Mouse (Mus musculus) liver, embryonic 12.5 days (tissue): ENCODE results near the gene Nrxn2. TPM values are rescaled to one million over a fixed set of nuclear protein-coding genes. Genes with fewer than 3 reads are reported as not detected.

Experiments
- ATAC-seq: fragments of 200-750 bp; cut with Nextera tagmentation; 2 replicates; pipeline ENCODE4 v1.8.0; 2017; ENCODE audit warnings: moderate number of reproducible peaks, mild to moderate bottlenecking, moderate library complexity
- H3K27ac ChIP-seq: fragments of 300-500 bp; sonication (generic); 2 replicates; pipeline ENCODE4 v1.5.1; 2016; ENCODE audit warnings: mild to moderate bottlenecking
- H3K27me3 ChIP-seq: fragments of 300-500 bp; sonication (generic); replicated peaks from 2 replicates; pipeline ENCODE4 v1.6.1; 2016; ENCODE audit warnings: mild to moderate bottlenecking, moderate library complexity
- H3K36me3 ChIP-seq: fragments of 300-500 bp; sonication (generic); 2 replicates; pipeline ENCODE4 v1.6.1; 2016; ENCODE audit warnings: mild to moderate bottlenecking, moderate library complexity
- H3K4me1 ChIP-seq: fragments of 300-500 bp; sonication (generic); 2 replicates; pipeline ENCODE4 v1.6.1; 2016
- H3K4me2 ChIP-seq: fragments of 300-500 bp; sonication (generic); 2 replicates; pipeline ENCODE4 v1.6.1; 2016; ENCODE audit warnings: mild to moderate bottlenecking, moderate library complexity
- H3K4me3 ChIP-seq: fragments of 300-500 bp; sonication (generic); 2 replicates; pipeline ENCODE4 v1.5.1; 2016; ENCODE audit warnings: mild to moderate bottlenecking, moderate library complexity
- H3K9ac ChIP-seq: fragments of 300-500 bp; sonication (generic); 2 replicates; pipeline ENCODE4 v1.6.1; 2016; ENCODE audit warnings: mild to moderate bottlenecking, moderate library complexity
- H3K9me3 ChIP-seq: fragments of 300-500 bp; sonication (generic); replicated peaks from 2 replicates; pipeline ENCODE4 v1.6.1; 2016; ENCODE audit warnings: mild to moderate bottlenecking, moderate library complexity
- WGBS: fragments of 180-500 bp; shearing (Covaris S2); methylation state at CpG from one replicate; pipeline ENCODE4 v1.1.7; 2016; ENCODE audit not compliant: insufficient replicate concordance; 5-methylcytosine and 5-hydroxymethylcytosine counted together
- polyA plus RNA-seq: library from polyadenylated mRNA; unstranded; fragments of >200 nt; fragmentation: Nextera tagmentation; extraction: Ambion mirVana; gene quantifications from 2 replicates; pipeline ENCODE4 v1.2.1, GENCODE M21; 2016

Nrxn2 gene
- polyA plus RNA-seq, 1 experiment from 2014 or later = 0.83 TPM

DNA sequence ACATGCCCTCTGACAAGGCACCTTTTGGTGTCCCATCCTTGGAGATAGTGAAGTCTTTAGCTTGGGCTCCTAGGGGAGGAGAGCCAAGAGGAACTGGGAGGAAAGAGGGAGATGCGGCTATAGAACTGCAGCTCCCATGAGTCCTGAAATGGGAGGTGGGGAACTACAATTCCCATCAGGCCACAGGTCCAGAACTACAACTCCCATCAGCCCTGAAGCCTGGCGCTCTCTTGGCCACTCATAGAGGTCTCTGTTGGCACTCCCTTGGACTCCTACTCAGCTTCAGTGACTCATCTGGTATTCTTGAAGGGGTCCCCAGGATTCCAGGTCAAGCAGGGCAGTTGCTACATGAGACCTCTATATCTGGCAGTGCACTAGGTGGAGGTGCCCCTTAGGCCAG lies 101.0 kb downstream of the Nrxn2 start:
- WGBS = 34% methylated on average over 2 of the region's 2 CpGs
- Histone ChIP-seq H3K4me2 (no peak overlapping the region), H3K9ac (no peak overlapping the region), H3K36me3 (no peaks in the 10 kb centered on the region), H3K4me3 (no peak overlapping the region), H3K4me1 (peaks cover 4% of the 10 kb centered on the region; the same call in 1 of the 2 replicates), H3K9me3 (no peaks in the 10 kb centered on the region), H3K27me3 (peaks cover 8% of the 10 kb centered on the region), H3K27ac (no peak overlapping the region)
- ATAC-seq = no peak

DNA sequence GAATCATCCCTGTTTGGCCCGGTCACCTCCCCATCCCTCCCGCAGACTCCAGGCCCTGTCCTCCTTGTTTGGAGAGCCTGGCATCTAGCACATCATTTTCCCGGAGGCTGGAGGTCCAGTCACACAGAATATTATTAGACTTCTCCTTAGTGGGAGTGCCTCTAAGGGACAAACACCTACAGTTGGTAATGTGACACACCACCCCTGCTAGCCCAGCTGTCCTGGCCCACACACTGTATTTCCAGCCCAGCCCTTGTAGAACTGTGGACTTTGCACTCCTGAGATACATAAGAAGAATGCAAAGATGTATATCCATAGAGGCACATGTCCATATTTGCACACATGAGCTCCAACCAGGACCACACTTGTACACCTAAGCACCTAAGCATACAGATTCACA lies 103.1 kb downstream of the Nrxn2 start:
- WGBS = 79% methylated on average over 3 of the region's 3 CpGs
- ATAC-seq = no peak
- H3K27ac ChIP-seq = no peak overlapping the region
- no peak overlapping the region for H3K9ac ChIP-seq
- H3K4me1 ChIP-seq = no peaks in the 10 kb centered on the region
- no peak overlapping the region for H3K4me2 ChIP-seq
- H3K9me3 ChIP-seq = no peaks in the 10 kb centered on the region
- no peak overlapping the region for H3K4me3 ChIP-seq
- H3K27me3 ChIP-seq = peaks cover 5% of the 10 kb centered on the region
- no peaks in the 10 kb centered on the region for H3K36me3 ChIP-seq

GRCm38 (mm10) chr19:6522289-6522688 lies 103.8 kb downstream of the Nrxn2 start:
- 76% methylated on average over 14 of the region's 14 CpGs for WGBS
- Histone ChIP-seq H3K36me3 (no peaks in the 10 kb centered on the region), H3K4me3 (no peak overlapping the region), H3K4me2 (no peak overlapping the region), H3K4me1 (no peaks in the 10 kb centered on the region), H3K9me3 (no peaks in the 10 kb centered on the region), H3K9ac (no peak overlapping the region), H3K27ac (no peak overlapping the region), H3K27me3 (peaks cover 5% of the 10 kb centered on the region)
- ATAC-seq = no peak

DNA sequence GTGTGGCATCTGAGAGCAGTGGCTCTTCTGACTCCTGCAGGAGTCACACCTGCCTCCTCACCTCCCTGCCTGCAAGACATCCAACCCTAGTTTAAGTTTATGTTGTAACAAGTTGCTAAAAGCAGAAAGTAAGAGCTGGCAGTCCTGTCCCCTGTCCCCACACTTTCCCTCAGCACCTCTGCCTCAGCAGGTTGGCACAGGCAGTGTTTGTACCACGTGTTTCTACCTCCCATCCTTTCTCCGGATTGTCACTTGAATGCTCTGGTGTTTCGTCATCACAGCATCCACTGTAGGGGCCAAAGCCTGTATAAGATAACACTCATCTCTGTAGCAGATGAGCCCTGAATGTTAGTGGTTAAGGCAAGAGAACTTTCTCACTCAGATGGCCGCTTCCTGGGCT lies 106.5 kb downstream of the Nrxn2 start:
- no peaks in the 10 kb centered on the region for H3K9me3 ChIP-seq
- 49% methylated on average over 4 of the region's 4 CpGs for WGBS
- ATAC-seq = no peak
- no peak overlapping the region for H3K27ac ChIP-seq
- no peak overlapping the region for H3K4me3 ChIP-seq
- H3K36me3 ChIP-seq = no peaks in the 10 kb centered on the region
- H3K9ac ChIP-seq = no peak overlapping the region
- no peak overlapping the region for H3K4me2 ChIP-seq
- H3K27me3 ChIP-seq = peaks cover 22% of the 10 kb centered on the region
- no peaks in the 10 kb centered on the region for H3K4me1 ChIP-seq

GRCm38 (mm10) chr19:6526010-6526409 lies 107.5 kb downstream of the Nrxn2 start:
- Histone ChIP-seq H3K4me2 (no peak overlapping the region), H3K4me1 (peaks cover 1% of the 10 kb centered on the region; the same call in 1 of the 2 replicates), H3K36me3 (no peaks in the 10 kb centered on the region), H3K9me3 (no peaks in the 10 kb centered on the region), H3K27ac (no peak overlapping the region), H3K27me3 (peaks cover 31% of the 10 kb centered on the region), H3K4me3 (no peak overlapping the region), H3K9ac (no peak overlapping the region)
- 71% methylated on average over 9 of the region's 9 CpGs for WGBS
- ATAC-seq = no peak

- ATAC-seq = no peak
- no peaks in the 10 kb centered on the region for H3K9me3 ChIP-seq
- 59% methylated on average over 3 of the region's 3 CpGs for WGBS
- H3K27me3 ChIP-seq = peaks cover 46% of the 10 kb centered on the region
- no peak overlapping the region for H3K4me2 ChIP-seq
- no peak overlapping the region for H3K9ac ChIP-seq
- H3K27ac ChIP-seq = no peak overlapping the region
- H3K4me1 ChIP-seq = peaks cover 12% of the 10 kb centered on the region; the same call in 1 of the 2 replicates
- H3K4me3 ChIP-seq = no peak overlapping the region
- H3K36me3 ChIP-seq = no peaks in the 10 kb centered on the region
These were observed 108.9 kb downstream of the Nrxn2 start for GRCm38 (mm10) chr19:6527439-6527838.

DNA sequence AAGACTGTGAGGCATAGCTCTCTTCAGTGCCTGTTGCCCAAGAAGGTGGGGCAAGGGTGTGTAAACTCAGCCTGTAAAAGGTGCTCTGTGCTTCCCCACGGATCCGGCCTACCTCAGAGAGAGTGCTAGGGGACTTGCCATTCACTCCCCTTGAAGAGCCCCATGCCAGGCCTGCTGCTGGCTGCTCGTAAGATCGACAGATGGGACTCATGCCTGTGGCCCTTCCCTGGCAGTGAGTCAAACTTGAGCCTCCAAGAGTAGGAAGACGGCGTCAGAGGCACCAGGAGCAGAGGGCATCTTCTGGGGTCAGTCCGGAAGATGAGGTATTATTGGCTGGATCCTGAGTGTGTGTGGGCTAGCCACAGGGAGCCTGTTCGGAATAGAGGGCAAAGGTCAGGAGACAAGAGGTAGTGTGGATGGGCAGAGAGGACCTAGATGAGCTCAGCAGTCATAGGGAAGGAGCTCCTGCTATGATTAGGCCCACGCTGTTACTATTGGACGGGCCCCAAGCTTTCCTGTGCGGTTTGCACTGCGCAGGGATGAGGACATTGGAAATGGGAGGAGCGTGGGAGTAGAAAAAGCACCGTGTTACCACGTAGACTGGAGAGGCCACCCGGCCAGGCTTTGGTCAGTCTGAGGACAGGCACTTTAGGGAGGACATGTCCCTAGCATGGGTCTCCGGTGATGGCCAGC lies 109.5 kb downstream of the Nrxn2 start:
- Histone ChIP-seq H3K9ac (no peak overlapping the region), H3K4me2 (no peak overlapping the region), H3K27me3 (peaks cover 51% of the 10 kb centered on the region), H3K4me3 (no peak overlapping the region), H3K4me1 (peaks cover 12% of the 10 kb centered on the region; the same call in 1 of the 2 replicates), H3K36me3 (no peaks in the 10 kb centered on the region), H3K9me3 (no peaks in the 10 kb centered on the region), H3K27ac (no peak overlapping the region)
- 65% methylated on average over 17 of the region's 17 CpGs for WGBS
- no peak for ATAC-seq

- H3K27me3 ChIP-seq = peaks cover 63% of the 10 kb centered on the region
- H3K36me3 ChIP-seq = no peaks in the 10 kb centered on the region
- H3K4me3 ChIP-seq = no peak overlapping the region
- peaks cover 12% of the 10 kb centered on the region; the same call in 1 of the 2 replicates for H3K4me1 ChIP-seq
- no peaks in the 10 kb centered on the region for H3K9me3 ChIP-seq
- no peak overlapping the region for H3K9ac ChIP-seq
- no peak overlapping the region for H3K4me2 ChIP-seq
- ATAC-seq = peak; percentile 40; the same call in 1 of the 2 replicates
- no peak overlapping the region for H3K27ac ChIP-seq
- WGBS = 48% methylated on average over 14 of the region's 14 CpGs
These were observed 110.9 kb downstream of the Nrxn2 start for GRCm38 (mm10) chr19:6529265-6529985.

DNA sequence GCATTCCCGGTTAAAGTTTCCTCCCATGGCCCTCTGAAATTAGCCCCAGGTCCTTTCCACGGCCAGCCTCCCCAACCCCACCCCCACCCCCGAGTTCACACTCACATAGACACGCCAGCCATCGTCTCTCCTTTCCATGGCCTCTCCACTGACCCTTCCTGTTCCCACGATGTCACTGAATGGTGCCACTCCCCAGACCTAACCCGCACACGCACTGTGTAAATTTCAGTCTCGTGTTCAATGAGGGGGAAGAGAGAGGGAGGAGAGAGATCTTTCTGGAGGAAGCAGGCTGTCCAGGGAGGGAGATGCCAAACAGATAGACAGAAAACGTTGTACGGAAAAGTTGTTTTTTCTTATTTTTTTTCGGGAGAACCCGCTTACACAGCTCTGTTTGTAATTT lies 111.8 kb downstream of the Nrxn2 start:
- no peak for ATAC-seq
- H3K4me1 ChIP-seq = peaks cover 12% of the 10 kb centered on the region; the same call in 1 of the 2 replicates
- no peak overlapping the region for H3K27ac ChIP-seq
- no peaks in the 10 kb centered on the region for H3K9me3 ChIP-seq
- no peak overlapping the region for H3K9ac ChIP-seq
- WGBS = 33% methylated on average over 13 of the region's 13 CpGs
- no peak overlapping the region for H3K4me3 ChIP-seq
- no peaks in the 10 kb centered on the region for H3K36me3 ChIP-seq
- H3K4me2 ChIP-seq = no peak overlapping the region
- H3K27me3 ChIP-seq = peaks cover 73% of the 10 kb centered on the region

DNA sequence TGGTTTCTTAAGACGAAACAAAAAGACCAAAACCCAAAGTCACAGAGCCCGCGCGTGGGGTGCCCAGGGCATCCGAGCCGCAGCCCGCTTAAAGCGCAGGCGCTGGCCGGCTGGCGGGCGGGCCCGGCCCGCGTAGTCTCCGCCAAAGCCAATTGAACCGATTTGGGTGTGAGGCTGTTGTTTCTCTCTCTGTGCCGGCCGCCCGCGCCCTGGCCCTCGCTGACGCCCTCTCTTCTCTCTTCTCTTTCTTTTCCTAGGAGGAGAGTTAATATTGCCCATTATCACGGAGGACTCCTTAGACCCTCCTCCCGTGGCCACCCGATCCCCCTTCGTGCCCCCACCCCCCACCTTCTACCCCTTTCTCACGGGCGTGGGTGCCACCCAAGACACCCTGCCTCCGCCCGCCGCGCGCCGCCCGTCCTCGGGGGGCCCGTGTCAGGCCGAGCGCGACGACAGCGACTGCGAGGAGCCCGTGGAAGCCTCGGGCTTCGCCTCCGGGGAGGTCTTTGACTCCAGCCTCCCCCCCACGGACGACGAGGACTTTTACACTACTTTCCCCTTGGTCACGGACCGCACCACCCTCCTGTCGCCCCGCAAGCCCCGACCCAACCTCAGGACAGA lies 112.6 kb downstream of the Nrxn2 start:
- no peak overlapping the region for H3K9ac ChIP-seq
- 1% methylated on average over 56 of the region's 56 CpGs for WGBS
- ATAC-seq = no peak
- H3K4me2 ChIP-seq = peak overlapping the region; percentile 65
- H3K4me1 ChIP-seq = peaks cover 12% of the 10 kb centered on the region; the same call in 1 of the 2 replicates
- H3K36me3 ChIP-seq = no peaks in the 10 kb centered on the region
- no peaks in the 10 kb centered on the region for H3K9me3 ChIP-seq
- H3K27ac ChIP-seq = no peak overlapping the region
- H3K4me3 ChIP-seq = peak overlapping the region; percentile 40
- peaks cover 79% of the 10 kb centered on the region for H3K27me3 ChIP-seq

GRCm38 (mm10) chr19:6531832-6532471 lies 113.4 kb downstream of the Nrxn2 start:
- no peaks in the 10 kb centered on the region for H3K9me3 ChIP-seq
- H3K4me1 ChIP-seq = peaks cover 12% of the 10 kb centered on the region; the same call in 1 of the 2 replicates
- H3K9ac ChIP-seq = no peak overlapping the region
- peak overlapping the region; percentile 40 for H3K4me3 ChIP-seq
- H3K36me3 ChIP-seq = no peaks in the 10 kb centered on the region
- peaks cover 87% of the 10 kb centered on the region for H3K27me3 ChIP-seq
- no peak overlapping the region for H3K27ac ChIP-seq
- WGBS = 3% methylated on average over 36 of the region's 36 CpGs
- no peak for ATAC-seq
- peak overlapping the region; percentile 65 for H3K4me2 ChIP-seq
